Mouse (Mus musculus) E14TG2a.4 (cell line): ENCODE results near the gene Josd1.

Source experiments
- H3K27me3 ChIP-seq: 2 replicates; pipeline ENCODE4 v1.6.1; 2014; ENCODE audit warnings: low read length, control low read depth; ENCODE audit not compliant: insufficient read depth
- H3K36me3 ChIP-seq: 2 replicates; pipeline ENCODE4 v1.6.1; 2014; ENCODE audit warnings: low read length, control low read depth; ENCODE audit not compliant: insufficient read depth
- H3K4me1 ChIP-seq: replicated peaks from 2 replicates; pipeline ENCODE4 v1.6.1; 2014; ENCODE audit warnings: low read depth, low read length, control low read depth
- H3K4me3 ChIP-seq: replicated peaks from 2 replicates; pipeline ENCODE4 v1.5.1; 2014; ENCODE audit warnings: mild to moderate bottlenecking, low read length
- H3K9me3 ChIP-seq: 2 replicates; pipeline ENCODE4 v1.6.1; 2014; ENCODE audit warnings: low read length, control low read depth
- CTCF ChIP-seq: conservative IDR thresholded peaks from 2 replicates; pipeline ENCODE4 v1.5.1; 2014; ENCODE audit warnings: low read length
- NANOG ChIP-seq: IDR thresholded peaks from 2 replicates; pipeline ENCODE4 v1.6.1; 2014; ENCODE audit warnings: borderline replicate concordance, low read length, mixed read lengths
- POU5F1 ChIP-seq: IDR thresholded peaks from 2 replicates; pipeline ENCODE4 v1.6.1; 2014; ENCODE audit warnings: low read length, borderline replicate concordance

The Josd1 gene

DNA sequence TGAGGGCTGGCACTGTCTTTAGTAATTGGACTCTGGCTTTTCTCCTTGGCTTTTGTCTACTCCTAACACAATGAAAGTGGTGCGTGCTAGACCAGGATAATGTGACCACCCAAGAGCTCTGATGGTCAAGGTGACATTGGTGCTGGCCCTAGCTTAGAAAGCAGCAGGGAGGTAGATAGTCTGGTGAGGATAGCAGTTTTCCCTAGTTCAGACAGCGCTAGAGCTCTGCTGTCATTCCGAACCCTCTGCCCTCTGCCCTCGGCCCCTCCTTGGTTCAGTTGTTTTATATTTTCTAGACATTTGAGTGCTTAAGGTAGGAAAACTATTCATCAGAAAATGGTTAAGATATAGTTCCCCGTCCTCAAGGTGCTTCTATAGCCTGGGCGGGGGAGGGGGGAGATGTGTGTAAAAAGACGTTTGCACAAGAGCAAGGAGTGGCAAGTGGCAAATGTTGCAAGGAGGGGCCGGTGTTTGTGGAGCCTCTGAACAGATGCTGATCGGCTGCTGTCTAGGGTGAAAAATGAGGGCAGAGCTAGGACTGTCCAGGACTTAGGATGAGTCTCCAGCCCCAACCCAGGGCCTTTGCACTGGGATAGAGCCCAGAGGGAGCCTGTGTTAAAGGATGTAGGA is 10.0 kb upstream of the Josd1 start:
- TF ChIP-seq CTCF: no peak
- TF ChIP-seq NANOG: no peak
- TF ChIP-seq POU5F1: no peak
- Histone ChIP-seq H3K27me3 (no peaks in the 10 kb centered on the region), H3K4me3 (peak overlapping the region; percentile 18), H3K4me1 (peaks cover 52% of the 10 kb centered on the region), H3K36me3 (peaks cover 52% of the 10 kb centered on the region), H3K9me3 (no peaks in the 10 kb centered on the region)

DNA sequence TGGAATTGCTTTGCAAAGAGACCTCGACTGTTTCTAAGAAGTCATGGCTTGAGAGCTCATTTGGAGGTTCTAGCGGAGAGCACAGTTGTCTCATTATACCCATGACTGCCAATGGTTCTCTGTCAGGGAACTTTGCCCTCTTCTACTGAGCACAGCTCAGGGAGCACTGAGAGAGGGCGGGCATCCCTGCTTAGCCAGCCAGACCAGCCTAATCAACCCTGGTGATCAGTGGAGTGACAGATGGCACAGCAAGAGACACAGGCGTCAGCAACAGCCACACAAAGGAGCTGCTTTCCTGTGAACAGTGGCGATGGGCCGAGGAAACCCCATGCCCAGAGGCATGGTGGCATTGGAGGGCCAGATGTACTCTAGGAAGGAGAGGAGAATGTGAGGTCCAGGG is 9.3 kb upstream of the Josd1 start:
- peaks cover 59% of the 10 kb centered on the region for H3K4me1 ChIP-seq
- peak overlapping the region; percentile 18 for H3K4me3 ChIP-seq
- H3K36me3 ChIP-seq: peaks cover 55% of the 10 kb centered on the region
- H3K27me3 ChIP-seq: no peaks in the 10 kb centered on the region
- H3K9me3 ChIP-seq: no peaks in the 10 kb centered on the region
- TF ChIP-seq POU5F1 (no peak), CTCF (no peak)

DNA sequence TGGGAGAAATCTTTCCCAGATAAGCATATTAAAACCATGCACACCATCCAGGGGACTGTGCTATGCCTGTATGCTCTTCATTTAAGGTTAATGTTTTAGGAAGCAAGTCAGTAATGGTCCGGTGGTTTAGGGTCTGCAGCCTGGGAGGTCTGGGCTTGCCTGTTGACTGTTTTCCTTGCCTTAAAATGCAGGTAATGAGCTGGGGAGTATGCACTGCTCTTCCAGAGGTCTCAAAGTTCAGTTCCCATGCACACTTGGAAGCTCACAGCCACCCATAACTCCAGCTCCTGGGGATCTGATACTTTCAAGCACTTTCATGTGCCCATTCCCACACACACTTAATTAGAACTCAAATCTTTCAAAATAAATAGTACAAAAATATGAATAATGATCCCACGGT is 8.8 kb upstream of the Josd1 start:
- Histone ChIP-seq H3K27me3 (no peaks in the 10 kb centered on the region), H3K9me3 (no peaks in the 10 kb centered on the region), H3K4me1 (peaks cover 64% of the 10 kb centered on the region), H3K36me3 (peaks cover 55% of the 10 kb centered on the region), H3K4me3 (no peak overlapping the region; the same call in 1 of the 2 replicates)
- TF ChIP-seq CTCF (no peak), NANOG (no peak), POU5F1 (no peak)

DNA sequence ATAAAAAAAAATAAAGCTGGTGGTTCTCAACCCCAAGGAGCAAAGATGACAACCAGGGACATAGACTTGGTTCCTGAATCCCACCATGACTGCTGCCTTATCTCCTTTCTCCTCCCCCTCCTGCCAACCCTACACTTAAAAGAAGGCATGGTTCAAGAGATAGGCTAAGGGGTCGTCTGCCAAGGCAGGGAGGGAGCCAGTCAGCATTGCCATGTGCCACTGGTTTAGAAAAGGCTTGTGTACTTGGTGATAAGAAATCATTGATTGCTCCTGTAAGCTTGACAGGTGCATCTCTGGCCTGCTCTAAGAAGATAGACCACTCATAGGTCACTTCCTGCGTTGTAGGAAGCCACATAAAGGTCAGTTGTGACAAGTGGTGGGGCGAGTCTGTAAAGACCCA is 7.8 kb upstream of the Josd1 start:
- no peaks in the 10 kb centered on the region for H3K9me3 ChIP-seq
- H3K4me3 ChIP-seq: no peak overlapping the region
- TF ChIP-seq NANOG (no peak), POU5F1 (no peak), CTCF (no peak)
- H3K4me1 ChIP-seq: peaks cover 66% of the 10 kb centered on the region
- H3K36me3 ChIP-seq: peaks cover 55% of the 10 kb centered on the region
- H3K27me3 ChIP-seq: no peaks in the 10 kb centered on the region

DNA sequence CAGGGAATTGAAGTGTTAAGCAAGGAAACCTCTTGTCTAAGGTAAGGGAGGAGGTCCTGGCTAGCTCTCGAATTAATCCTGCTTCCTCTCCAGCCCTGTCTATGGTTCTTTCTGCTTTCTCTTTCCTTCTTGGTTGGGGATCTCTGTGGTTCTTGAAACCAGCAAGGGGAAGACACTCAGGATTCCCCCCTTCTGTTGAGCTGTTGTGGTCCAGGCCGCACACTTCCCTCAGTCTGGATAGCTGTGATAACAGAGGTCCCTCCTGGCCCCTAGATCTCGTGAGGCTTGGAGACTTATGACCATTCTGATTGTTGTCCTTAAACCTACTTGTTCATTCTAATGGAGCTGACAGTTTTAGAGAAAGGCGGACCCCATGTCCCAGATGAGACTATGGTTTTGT is 6.8 kb upstream of the Josd1 start:
- Histone ChIP-seq H3K27me3 (no peaks in the 10 kb centered on the region), H3K36me3 (peaks cover 54% of the 10 kb centered on the region), H3K4me1 (peaks cover 72% of the 10 kb centered on the region), H3K4me3 (no peak overlapping the region), H3K9me3 (no peaks in the 10 kb centered on the region)
- no peak for TF ChIP-seq NANOG
- no peak for TF ChIP-seq POU5F1
- no peak for TF ChIP-seq CTCF

DNA sequence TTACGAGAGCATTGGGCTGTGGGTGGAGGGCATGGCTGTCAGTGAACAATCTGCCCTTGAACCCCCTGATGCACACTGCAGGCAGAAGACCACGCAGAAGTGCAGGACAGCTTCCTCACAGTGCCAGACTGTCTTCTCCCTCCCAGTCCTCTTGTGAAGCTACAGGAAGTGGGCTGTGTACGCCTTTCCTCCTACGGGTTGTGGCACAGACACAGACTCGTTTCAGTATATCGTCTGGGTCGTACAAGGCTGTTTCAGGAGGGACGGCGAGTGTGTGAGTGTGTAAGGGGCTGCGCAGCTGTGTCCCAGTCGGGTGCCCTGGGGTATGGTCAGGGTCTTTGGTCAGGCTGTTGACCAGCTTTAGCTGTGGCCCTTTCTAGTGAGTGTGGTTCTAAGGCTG is 6.0 kb upstream of the Josd1 start:
- no peaks in the 10 kb centered on the region for H3K9me3 ChIP-seq
- no peaks in the 10 kb centered on the region for H3K27me3 ChIP-seq
- H3K4me1 ChIP-seq: peaks cover 78% of the 10 kb centered on the region
- TF ChIP-seq CTCF (no peak), NANOG (no peak), POU5F1 (no peak)
- H3K36me3 ChIP-seq: peaks cover 47% of the 10 kb centered on the region
- H3K4me3 ChIP-seq: no peak overlapping the region

GRCm38 (mm10) chr15:79692334-79692733 is 4.6 kb upstream of the Josd1 start:
- Histone ChIP-seq H3K36me3 (peaks cover 47% of the 10 kb centered on the region), H3K27me3 (no peaks in the 10 kb centered on the region), H3K9me3 (no peaks in the 10 kb centered on the region), H3K4me3 (no peak overlapping the region), H3K4me1 (peaks cover 71% of the 10 kb centered on the region)
- TF ChIP-seq POU5F1 (no peak), CTCF (no peak), NANOG (no peak)

DNA sequence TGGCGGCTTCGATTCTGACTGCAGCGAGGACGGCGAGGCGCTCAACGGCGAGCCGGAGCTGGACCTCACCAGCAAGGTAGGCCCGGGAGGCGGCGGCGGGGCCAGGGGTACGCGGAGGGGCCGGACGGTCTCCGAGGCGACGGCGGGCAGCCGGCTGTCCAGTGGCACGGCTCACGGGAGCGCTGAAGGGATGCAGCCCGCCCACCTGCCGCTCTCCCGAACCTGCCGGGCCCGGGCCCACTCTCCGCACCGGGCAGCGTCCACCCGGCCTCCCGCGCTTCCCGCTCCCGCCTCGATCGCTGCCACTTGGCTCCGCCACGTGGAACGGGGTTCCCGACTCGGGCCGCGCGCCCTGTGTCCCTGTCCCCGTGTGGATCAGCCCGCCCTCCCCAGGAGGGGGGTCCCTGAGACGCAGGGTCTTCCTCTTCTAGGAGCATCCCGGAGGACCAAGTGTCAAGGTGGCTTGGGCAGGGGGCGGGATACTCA is 3.3 kb upstream of the Josd1 start:
- Histone ChIP-seq H3K4me3 (peak overlapping the region; percentile 98), H3K27me3 (no peaks in the 10 kb centered on the region), H3K36me3 (peaks cover 39% of the 10 kb centered on the region), H3K9me3 (no peaks in the 10 kb centered on the region), H3K4me1 (peaks cover 67% of the 10 kb centered on the region)
- no peak for TF ChIP-seq NANOG
- TF ChIP-seq POU5F1: no peak
- TF ChIP-seq CTCF: no peak
